Mouse (Mus musculus): ENCODE measurements around the gene Timp4. TPM values are rescaled to one million over a fixed set of nuclear protein-coding genes. Genes with fewer than 3 reads are reported as not detected.

Timp4 gene
- polyA plus RNA-seq, 1 experiment from 2014 or later = 8.4 TPM

GRCm38 (mm10) chr6:115200753-115201152 is 51.3 kb downstream of the Timp4 start:
- Histone ChIP-seq H3K9me3 (ENCODE audit: control insufficient read depth, low read length) (no peaks in the 10 kb centered on the region), H3K27me3 (ENCODE audit: control insufficient read depth, insufficient read depth, low read length) (no peaks in the 10 kb centered on the region), H3K36me3 (ENCODE audit: control insufficient read depth, insufficient read depth, low read length) (no peaks in the 10 kb centered on the region), H3K27ac (replicated peaks; ENCODE audit: low read depth, low read length) (no peak overlapping the region), H3K4me1 (ENCODE audit: control insufficient read depth, insufficient read depth, low read length) (no peaks in the 10 kb centered on the region), H3K9ac (replicated peaks; ENCODE audit: low read length) (no peak overlapping the region), H3K4me2 (ENCODE audit: low read length) (no peak overlapping the region), H3K4me3 (replicated peaks; ENCODE audit: low read depth, low read length) (no peak overlapping the region)
- WGBS = 89% methylated on average over 3 of the region's 3 CpGs
- no peak for ATAC-seq (ENCODE audit: low FRiP score, low TSS enrichment)
- DNase-seq = no peak

Other genes starting within 250 kb of the Timp4 start
- gene Tamm41, start 214.3 kb downstream of the Timp4 start, polyA plus RNA-seq (2014; fragmentation: Nextera tagmentation; extraction: Ambion mirVana) = 53.4 and 55.1 TPM in 2 replicates
- gene Syn2, start 117.3 kb downstream of the Timp4 start, polyA plus RNA-seq (2014; fragmentation: Nextera tagmentation; extraction: Ambion mirVana) = 39.9 and 44.2 TPM in 2 replicates
- gene Gm17482, start 24.9 kb downstream of the Timp4 start, polyA plus RNA-seq (2014; fragmentation: Nextera tagmentation; extraction: Ambion mirVana) = not detected in 2 replicates
- 0.36 and 0.77 TPM in 2 replicates for gene Pparg, start 108.7 kb upstream of the Timp4 start, polyA plus RNA-seq (2014; fragmentation: Nextera tagmentation; extraction: Ambion mirVana)